Mouse (Mus musculus) central nervous system, embryonic 14 days (tissue): ENCODE data around the gene Pum3. TPM values are rescaled to one million over a fixed set of nuclear protein-coding genes. Genes with fewer than 3 reads are reported as not detected.

Experiments
- polyA plus RNA-seq: library from polyadenylated mRNA; depleted of rRNA; stranded (reverse); fragments of >200 nt; gene quantifications from 2 replicates; pipeline ENCODE4 v1.2.3, GENCODE M21; 2012; rRNA removed

Gene Pum3
- polyA plus RNA-seq, result 35.0 and 36.8 TPM in 2 replicates

GRCm38 (mm10) chr19:27429745-27430251, at the start of gene Pum3:
Gene Pum3 (minus strand): TSS chr19:27429825.

Other genes with a start within 250 kb of the Pum3 start
- gene Vldlr, start 213.3 kb downstream of the Pum3 start, polyA plus RNA-seq, result 23.6 and 24.0 TPM in 2 replicates
- gene Kcnv2, start 107.2 kb downstream of the Pum3 start, polyA plus RNA-seq, result 0.02 and 0.04 TPM in 2 replicates